Mouse (Mus musculus) embryonic facial prominence, embryonic 15.5 days (tissue): Measurements from ENCODE around the gene Kcna7. TPM values are rescaled to one million over a fixed set of nuclear protein-coding genes. Genes with fewer than 3 reads are reported as not detected.
"Not testable (repeated sequence)": the region's sequence is repeated elsewhere in the genome, so short reads cannot be mapped to it uniquely, and the experiment has no call there.

Source experiments
- ATAC-seq: fragments of 200-750 bp; cut with Nextera tagmentation; 2 replicates; pipeline ENCODE4 v1.8.0; 2017; ENCODE audit warnings: low read depth, moderate TSS enrichment; ENCODE audit not compliant: insufficient number of reproducible peaks, low FRiP score, low TSS enrichment
- H3K27ac ChIP-seq: fragments of 300-500 bp; sonication (generic); replicated peaks from 2 replicates; pipeline ENCODE4 v1.5.1; 2015; ENCODE audit warnings: mild to moderate bottlenecking, inconsistent platforms
- H3K27me3 ChIP-seq: fragments of 300-500 bp; sonication (generic); 2 replicates; pipeline ENCODE4 v1.6.1; 2015; ENCODE audit warnings: inconsistent platforms
- H3K36me3 ChIP-seq: fragments of 300-500 bp; sonication (generic); 2 replicates; pipeline ENCODE4 v1.6.1; 2015; ENCODE audit warnings: mild to moderate bottlenecking, inconsistent platforms
- H3K4me1 ChIP-seq: fragments of 300-500 bp; sonication (generic); 2 replicates; pipeline ENCODE4 v1.6.1; 2015; ENCODE audit warnings: inconsistent platforms
- H3K4me2 ChIP-seq: fragments of 300-500 bp; sonication (generic); replicated peaks from 2 replicates; pipeline ENCODE4 v1.6.1; 2015; ENCODE audit warnings: mild to moderate bottlenecking, inconsistent platforms
- H3K4me3 ChIP-seq: fragments of 300-500 bp; sonication (generic); replicated peaks from 2 replicates; pipeline ENCODE4 v1.5.1; 2015; ENCODE audit warnings: mild to moderate bottlenecking, inconsistent platforms
- H3K9ac ChIP-seq: fragments of 300-500 bp; sonication (generic); 2 replicates; pipeline ENCODE4 v1.6.1; 2015; ENCODE audit warnings: inconsistent platforms
- H3K9me3 ChIP-seq: fragments of 300-500 bp; sonication (generic); replicated peaks from 2 replicates; pipeline ENCODE4 v1.6.1; 2016; ENCODE audit warnings: inconsistent platforms
- WGBS: fragments of 180-500 bp; shearing (Covaris S2); methylation state at CpG from one replicate; pipeline ENCODE4 v1.1.7; 2015; 5-methylcytosine and 5-hydroxymethylcytosine counted together
- polyA plus RNA-seq: library from polyadenylated mRNA; unstranded; fragments of >200 nt; fragmentation: Nextera tagmentation; extraction: Ambion mirVana; gene quantifications from 2 replicates; pipeline ENCODE4 v1.2.1, GENCODE M21; 2015

Kcna7 gene
- polyA plus RNA-seq, 1 experiment from 2014 or later = 0.36 TPM

DNA sequence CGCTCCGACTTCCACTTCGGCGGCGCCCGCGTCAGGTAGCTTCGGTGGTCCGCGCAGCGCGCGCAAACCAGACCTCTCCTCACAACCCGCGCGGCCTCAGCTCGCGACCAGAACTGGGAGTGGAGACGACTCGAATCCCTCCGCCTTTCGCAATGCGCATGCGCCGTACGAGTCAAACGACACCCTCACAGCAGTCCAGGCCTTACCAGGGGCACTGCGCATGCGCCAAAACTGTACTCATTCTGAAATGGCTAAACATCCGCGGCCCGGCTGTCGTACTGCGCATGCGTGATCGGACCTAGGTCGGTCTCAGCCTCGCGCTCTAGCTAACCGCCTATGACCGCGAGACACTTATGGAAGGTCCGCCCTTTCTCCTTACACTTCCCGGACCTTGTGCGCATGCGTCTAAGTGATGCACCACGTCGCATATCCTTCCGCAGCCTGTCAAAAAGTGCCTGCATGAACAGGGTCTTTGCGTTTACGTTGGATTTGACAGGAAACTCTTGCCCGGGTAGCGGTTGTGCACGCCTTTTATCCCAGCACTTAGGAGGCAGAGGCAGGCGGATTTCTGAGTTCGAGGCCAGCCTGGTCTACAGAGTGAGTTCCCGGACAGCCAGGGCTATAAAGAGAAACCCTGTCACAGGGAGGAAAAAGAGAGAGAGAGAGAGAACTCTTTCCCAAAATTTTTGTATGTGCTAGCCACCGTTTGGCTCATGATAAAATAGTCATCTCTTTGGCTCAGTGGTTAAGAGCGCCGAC, 9.7 kb upstream of the Kcna7 start, which contains the start of gene Snrnp70:
Gene Snrnp70, minus strand, starts transcription at position 165 of the 759 bp plus-strand sequence.
- Histone ChIP-seq H3K9ac (peak within 1 kb of the TSS; percentile 93), H3K27me3 (no peaks in the 10 kb centered on the region), H3K4me1 (peaks cover 18% of the 10 kb centered on the region), H3K4me3 (peak within 1 kb of the TSS; percentile 80), H3K9me3 (no peaks in the 10 kb centered on the region), H3K36me3 (peaks cover 22% of the 10 kb centered on the region), H3K4me2 (peak within 1 kb of the TSS; percentile 87), H3K27ac (peak within 1 kb of the TSS; percentile 99)
- peak; percentile 99 for ATAC-seq
- WGBS = 1% methylated on average over 60 of the region's 60 CpGs

DNA sequence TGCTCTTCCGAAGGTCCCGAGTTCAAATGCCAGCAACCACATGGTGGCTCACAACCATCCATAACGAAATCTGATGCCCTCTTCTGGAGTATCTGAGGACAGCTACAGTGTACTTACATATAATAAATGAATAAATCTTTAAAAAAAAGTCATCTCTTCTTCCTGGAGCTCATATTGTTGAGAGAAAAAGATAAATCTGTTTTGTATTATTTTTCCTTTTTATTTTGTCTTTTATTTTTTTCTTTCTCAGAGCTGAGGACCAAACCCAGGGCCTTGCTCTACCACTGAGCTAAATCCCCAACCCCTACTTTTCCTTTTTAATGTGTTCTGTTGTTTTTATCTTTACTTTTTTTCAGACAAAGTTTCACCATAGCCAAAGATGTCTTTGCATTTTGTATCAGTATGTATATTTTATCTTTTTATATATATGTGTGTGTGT, 9.1 kb upstream of the Kcna7 start:
- 0% methylated on average over 3 of the region's 3 CpGs for WGBS
- not testable (repeated sequence) for H3K27me3 ChIP-seq, H3K9ac ChIP-seq, H3K9me3 ChIP-seq
- Histone ChIP-seq H3K4me3 (peak overlapping the region; percentile 80), H3K27ac (peak overlapping the region; percentile 99), H3K4me2 (peak overlapping the region; percentile 63), H3K4me1 (peaks cover 18% of the 10 kb centered on the region), H3K36me3 (peaks cover 18% of the 10 kb centered on the region)
- ATAC-seq = peak; percentile 22; the same call in 1 of the 2 replicates

- no peak for ATAC-seq
- Histone ChIP-seq H3K36me3 (peaks cover 14% of the 10 kb centered on the region), H3K27ac (no peak overlapping the region), H3K4me2 (no peak overlapping the region), H3K27me3 (no peaks in the 10 kb centered on the region), H3K4me1 (peaks cover 22% of the 10 kb centered on the region), H3K4me3 (no peak overlapping the region), H3K9ac (no peak overlapping the region), H3K9me3 (no peaks in the 10 kb centered on the region)
- 80% methylated on average over 2 of the region's 2 CpGs for WGBS
These were observed 8.7 kb upstream of the Kcna7 start for GRCm38 (mm10) chr7:45396787-45397186.

DNA sequence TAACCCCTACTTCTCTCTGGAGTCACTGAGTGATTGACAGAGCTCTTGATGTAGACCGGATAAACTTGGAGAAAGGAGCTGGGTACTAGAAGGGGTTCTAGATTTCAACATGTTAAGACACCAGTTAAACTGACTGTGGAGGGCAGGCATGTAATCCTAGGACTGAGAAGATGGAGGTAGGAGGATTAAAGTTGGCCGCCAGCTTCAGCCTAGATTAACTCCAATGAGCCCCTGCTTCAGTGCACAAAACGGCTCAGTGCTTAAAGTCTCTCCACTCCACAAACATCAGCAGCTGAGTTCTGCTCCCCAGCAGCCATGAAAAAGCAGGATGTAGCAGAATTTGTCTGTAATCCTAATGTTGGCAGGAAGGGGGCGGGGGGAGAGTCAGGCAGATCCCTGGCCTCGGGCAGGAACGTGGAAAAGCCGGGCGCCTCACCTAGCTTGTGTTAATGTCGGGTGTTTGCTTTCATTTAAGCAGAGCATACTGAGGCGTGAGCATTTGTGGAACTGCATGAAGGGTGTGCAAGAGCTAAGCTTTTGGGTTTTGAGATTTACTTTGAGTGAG, 3.9 kb upstream of the Kcna7 start:
- H3K36me3 ChIP-seq = no peaks in the 10 kb centered on the region
- no peaks in the 10 kb centered on the region for H3K9me3 ChIP-seq
- H3K27me3 ChIP-seq = peaks cover 18% of the 10 kb centered on the region
- no peak for ATAC-seq
- H3K27ac ChIP-seq = no peak overlapping the region
- no peak overlapping the region; the same call in 1 of the 2 replicates for H3K9ac ChIP-seq
- H3K4me2 ChIP-seq = no peak overlapping the region
- H3K4me3 ChIP-seq = no peak overlapping the region
- peaks cover 20% of the 10 kb centered on the region for H3K4me1 ChIP-seq
- WGBS = 44% methylated on average over 10 of the region's 10 CpGs

- Histone ChIP-seq H3K4me1 (peaks cover 24% of the 10 kb centered on the region), H3K27me3 (peaks cover 39% of the 10 kb centered on the region), H3K27ac (no peak overlapping the region), H3K4me3 (no peak overlapping the region), H3K9me3 (no peaks in the 10 kb centered on the region), H3K36me3 (no peaks in the 10 kb centered on the region), H3K4me2 (no peak overlapping the region), H3K9ac (no peak overlapping the region)
- ATAC-seq = no peak
- 35% methylated on average over 6 of the region's 6 CpGs for WGBS
These were observed 1.8 kb upstream of the Kcna7 start for GRCm38 (mm10) chr7:45403532-45404261.

- WGBS = 2% methylated on average over 108 of the region's 114 CpGs
- H3K27ac ChIP-seq = no peak overlapping the region
- 0 out of 2 replicates have a peak overlapping the region, but pooled peaks have one; percentile 2 for H3K9ac ChIP-seq
- peaks cover 23% of the 10 kb centered on the region for H3K4me1 ChIP-seq
- H3K9me3 ChIP-seq = no peaks in the 10 kb centered on the region
- H3K4me3 ChIP-seq = peak overlapping the region; percentile 46
- H3K36me3 ChIP-seq = no peaks in the 10 kb centered on the region
- peak overlapping the region; percentile 83 for H3K4me2 ChIP-seq
- peaks cover 64% of the 10 kb centered on the region for H3K27me3 ChIP-seq
- ATAC-seq = no peak
These were observed 1.0 kb downstream of the Kcna7 start for GRCm38 (mm10) chr7:45406157-45407156.

GRCm38 (mm10) chr7:45407836-45408235, 2.4 kb downstream of the Kcna7 start:
- peaks cover 71% of the 10 kb centered on the region for H3K27me3 ChIP-seq
- 78% methylated on average over 10 of the region's 10 CpGs for WGBS
- no peak for ATAC-seq
- H3K36me3 ChIP-seq = no peaks in the 10 kb centered on the region
- no peak overlapping the region for H3K27ac ChIP-seq
- H3K4me2 ChIP-seq = no peak overlapping the region
- peaks cover 20% of the 10 kb centered on the region for H3K4me1 ChIP-seq
- H3K4me3 ChIP-seq = no peak overlapping the region
- no peaks in the 10 kb centered on the region for H3K9me3 ChIP-seq
- H3K9ac ChIP-seq = no peak overlapping the region

DNA sequence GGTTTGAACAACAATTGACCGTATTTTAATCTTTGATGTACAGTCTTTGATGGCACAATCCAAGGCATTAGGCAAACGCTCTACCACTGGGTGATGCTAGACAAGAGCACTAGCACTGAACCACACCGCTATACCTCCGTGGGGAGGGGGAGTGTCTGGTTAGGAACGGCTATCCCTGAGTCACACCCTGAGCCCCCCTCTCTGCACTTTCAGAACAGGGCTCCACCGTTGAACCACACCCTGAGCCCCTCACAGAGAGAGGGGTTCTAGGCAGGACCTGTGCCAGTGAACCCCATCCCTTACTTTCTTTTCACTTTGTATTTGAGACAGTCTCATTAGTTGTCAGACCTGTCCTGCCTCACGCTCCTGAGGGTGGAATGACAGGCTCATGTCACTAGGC, 2.9 kb downstream of the Kcna7 start:
- H3K36me3 ChIP-seq = no peaks in the 10 kb centered on the region
- peaks cover 75% of the 10 kb centered on the region for H3K27me3 ChIP-seq
- no peak overlapping the region for H3K4me3 ChIP-seq
- 64% methylated on average over 7 of the region's 7 CpGs for WGBS
- H3K9me3 ChIP-seq = no peaks in the 10 kb centered on the region
- no peak overlapping the region for H3K27ac ChIP-seq
- H3K9ac ChIP-seq = no peak overlapping the region
- peaks cover 23% of the 10 kb centered on the region for H3K4me1 ChIP-seq
- H3K4me2 ChIP-seq = no peak overlapping the region
- no peak for ATAC-seq

GRCm38 (mm10) chr7:45408949-45409348, 3.5 kb downstream of the Kcna7 start:
- peaks cover 79% of the 10 kb centered on the region for H3K27me3 ChIP-seq
- peaks cover 29% of the 10 kb centered on the region for H3K4me1 ChIP-seq
- no peaks in the 10 kb centered on the region for H3K9me3 ChIP-seq
- no peak overlapping the region for H3K4me3 ChIP-seq
- H3K9ac ChIP-seq = no peak overlapping the region
- ATAC-seq = no peak
- no peak overlapping the region for H3K4me2 ChIP-seq
- H3K36me3 ChIP-seq = no peaks in the 10 kb centered on the region
- no peak overlapping the region for H3K27ac ChIP-seq
- WGBS = 86% methylated on average over 17 of the region's 17 CpGs

- Histone ChIP-seq H3K9me3 (no peaks in the 10 kb centered on the region), H3K4me3 (no peak overlapping the region), H3K27me3 (peaks cover 86% of the 10 kb centered on the region), H3K9ac (no peak overlapping the region), H3K4me1 (peaks cover 35% of the 10 kb centered on the region), H3K4me2 (no peak overlapping the region), H3K27ac (no peak overlapping the region), H3K36me3 (no peaks in the 10 kb centered on the region)
- ATAC-seq = no peak
- WGBS = 91% methylated on average over 8 of the region's 8 CpGs
These were observed 4.2 kb downstream of the Kcna7 start for GRCm38 (mm10) chr7:45409497-45410163.
